Mouse (Mus musculus) heart, embryonic 12.5 days (tissue): Measurements from ENCODE around the gene Fam20b. TPM values are rescaled to one million over a fixed set of nuclear protein-coding genes. Genes with fewer than 3 reads are reported as not detected.

Experiments used
- ATAC-seq: fragments of 200-750 bp; cut with Nextera tagmentation; 2 replicates; pipeline ENCODE4 v1.8.0; 2017; ENCODE audit warnings: moderate TSS enrichment, moderate library complexity; ENCODE audit not compliant: insufficient number of reproducible peaks, low FRiP score
- H3K27ac ChIP-seq: fragments of 300-500 bp; sonication (generic); 2 replicates; pipeline ENCODE4 v1.5.1; 2016; ENCODE audit warnings: mild to moderate bottlenecking, moderate library complexity; ENCODE audit not compliant: poor library complexity, severe bottlenecking
- H3K27me3 ChIP-seq: fragments of 300-500 bp; sonication (generic); replicated peaks from 2 replicates; pipeline ENCODE4 v1.6.1; 2016; ENCODE audit warnings: mild to moderate bottlenecking, moderate library complexity
- H3K36me3 ChIP-seq: fragments of 300-500 bp; sonication (generic); 2 replicates; pipeline ENCODE4 v1.6.1; 2016; ENCODE audit warnings: mild to moderate bottlenecking, moderate library complexity
- H3K4me1 ChIP-seq: fragments of 300-500 bp; sonication (generic); replicated peaks from 2 replicates; pipeline ENCODE4 v1.6.1; 2016; ENCODE audit warnings: mild to moderate bottlenecking
- H3K4me2 ChIP-seq: fragments of 300-500 bp; sonication (generic); 2 replicates; pipeline ENCODE4 v1.6.1; 2016; ENCODE audit warnings: mild to moderate bottlenecking, moderate library complexity
- H3K4me3 ChIP-seq: fragments of 300-500 bp; sonication (generic); 2 replicates; pipeline ENCODE4 v1.5.1; 2016; ENCODE audit warnings: mild to moderate bottlenecking
- H3K9ac ChIP-seq: fragments of 300-500 bp; sonication (generic); 2 replicates; pipeline ENCODE4 v1.6.1; 2016; ENCODE audit warnings: mild to moderate bottlenecking, moderate library complexity
- H3K9me3 ChIP-seq: fragments of 300-500 bp; sonication (generic); replicated peaks from 2 replicates; pipeline ENCODE4 v1.6.1; 2016; ENCODE audit warnings: mild to moderate bottlenecking, moderate library complexity
- WGBS: fragments of 180-500 bp; shearing (Covaris S2); methylation state at CpG from one replicate; pipeline ENCODE4 v1.1.7; 2016; 5-methylcytosine and 5-hydroxymethylcytosine counted together
- polyA plus RNA-seq: library from polyadenylated mRNA; unstranded; fragments of >200 nt; fragmentation: Nextera tagmentation; extraction: Ambion mirVana; gene quantifications from 2 replicates; pipeline ENCODE4 v1.2.1, GENCODE M21; 2016

The Fam20b gene
- polyA plus RNA-seq, 1 experiment from 2014 or later = 30.2 TPM

DNA sequence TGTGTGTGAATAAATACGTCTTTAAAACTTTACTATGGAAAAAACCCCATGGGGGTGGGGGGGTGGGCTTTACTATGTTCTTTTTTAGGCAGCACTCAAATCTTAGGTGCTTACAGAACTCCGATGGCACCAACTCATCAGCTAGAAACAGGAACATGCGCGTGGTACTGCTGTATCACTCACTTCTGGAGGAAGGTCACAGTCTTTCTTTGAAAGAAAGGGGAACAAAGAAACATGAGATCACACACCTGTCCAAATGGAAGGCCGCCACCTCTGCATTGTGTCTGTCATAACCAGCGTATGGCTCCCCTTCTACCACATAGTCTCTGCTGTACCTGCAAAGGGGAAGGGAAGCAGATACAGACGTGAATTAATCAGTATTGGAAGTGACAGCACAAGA lies 16.7 kb downstream of the Fam20b start:
- Histone ChIP-seq H3K27ac (no peak overlapping the region), H3K9ac (no peak overlapping the region), H3K27me3 (no peaks in the 10 kb centered on the region), H3K4me1 (no peaks in the 10 kb centered on the region), H3K36me3 (peaks cover 74% of the 10 kb centered on the region), H3K9me3 (no peaks in the 10 kb centered on the region), H3K4me2 (no peak overlapping the region), H3K4me3 (no peak overlapping the region)
- no peak for ATAC-seq
- 83% methylated on average over 7 of the region's 7 CpGs for WGBS

DNA sequence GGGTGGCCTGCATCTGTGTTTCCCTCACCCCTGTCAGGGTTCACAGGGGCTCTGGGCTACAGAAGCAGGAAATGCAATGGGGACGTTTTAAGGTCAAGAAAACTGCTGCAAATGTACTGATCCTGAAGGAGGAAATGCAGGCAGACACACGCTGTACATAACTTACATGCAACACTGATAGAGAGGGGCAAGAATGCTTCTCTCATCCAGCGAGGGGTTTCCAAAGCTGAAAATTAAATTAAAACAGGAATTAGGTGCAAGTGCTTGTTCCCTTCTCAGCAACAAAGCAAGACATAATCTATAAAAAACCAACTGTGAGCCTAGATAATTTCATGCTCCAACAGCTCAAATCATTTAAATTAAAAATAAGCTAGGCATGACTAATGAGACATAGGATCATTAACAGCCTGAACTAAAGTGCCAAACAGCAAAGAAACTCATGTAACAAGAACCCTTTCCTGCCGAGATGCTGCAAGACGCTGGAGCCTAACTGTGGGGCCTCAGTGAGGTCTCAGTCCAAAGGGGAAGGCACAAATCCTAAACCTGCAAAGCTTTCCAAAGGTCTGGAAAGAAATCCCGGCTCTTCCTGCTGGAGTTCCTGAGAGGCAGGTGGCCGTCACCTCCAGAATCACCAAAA lies 32.7 kb downstream of the Fam20b start:
- Histone ChIP-seq H3K27ac (no peak overlapping the region), H3K4me3 (no peak overlapping the region), H3K36me3 (peaks cover 88% of the 10 kb centered on the region), H3K4me1 (no peaks in the 10 kb centered on the region), H3K9ac (no peak overlapping the region), H3K9me3 (no peaks in the 10 kb centered on the region), H3K27me3 (no peaks in the 10 kb centered on the region), H3K4me2 (no peak overlapping the region)
- no peak for ATAC-seq
- 76% methylated on average over 7 of the region's 7 CpGs for WGBS

DNA sequence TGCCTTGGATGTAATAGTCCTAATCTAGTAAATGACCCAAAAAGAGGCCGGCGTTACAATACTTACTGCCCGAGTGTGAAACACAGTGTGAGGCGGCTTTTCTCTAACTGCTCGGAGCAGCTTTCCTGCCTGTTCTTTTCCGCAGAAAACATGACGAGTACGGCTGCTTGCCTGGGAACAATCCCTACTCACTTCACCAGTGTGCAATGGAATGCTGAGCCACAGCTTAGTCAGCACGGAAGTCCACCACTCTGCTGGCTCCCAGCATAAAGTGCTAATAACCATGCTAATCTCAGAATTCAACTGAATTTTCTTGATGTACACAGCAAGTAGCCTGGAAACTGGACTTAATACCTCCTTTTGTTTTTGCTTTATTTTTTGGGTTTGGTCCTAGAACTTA lies 39.3 kb downstream of the Fam20b start:
- no peaks in the 10 kb centered on the region for H3K9me3 ChIP-seq
- no peak overlapping the region for H3K4me2 ChIP-seq
- peaks cover 47% of the 10 kb centered on the region for H3K36me3 ChIP-seq
- no peak overlapping the region for H3K4me3 ChIP-seq
- 0 out of 2 replicates have a peak, but pooled peaks cover under 1% of the 10 kb centered on the region for H3K4me1 ChIP-seq
- no peak for ATAC-seq
- no peaks in the 10 kb centered on the region for H3K27me3 ChIP-seq
- 66% methylated on average over 9 of the region's 9 CpGs for WGBS
- H3K9ac ChIP-seq = no peak overlapping the region
- H3K27ac ChIP-seq = no peak overlapping the region

DNA sequence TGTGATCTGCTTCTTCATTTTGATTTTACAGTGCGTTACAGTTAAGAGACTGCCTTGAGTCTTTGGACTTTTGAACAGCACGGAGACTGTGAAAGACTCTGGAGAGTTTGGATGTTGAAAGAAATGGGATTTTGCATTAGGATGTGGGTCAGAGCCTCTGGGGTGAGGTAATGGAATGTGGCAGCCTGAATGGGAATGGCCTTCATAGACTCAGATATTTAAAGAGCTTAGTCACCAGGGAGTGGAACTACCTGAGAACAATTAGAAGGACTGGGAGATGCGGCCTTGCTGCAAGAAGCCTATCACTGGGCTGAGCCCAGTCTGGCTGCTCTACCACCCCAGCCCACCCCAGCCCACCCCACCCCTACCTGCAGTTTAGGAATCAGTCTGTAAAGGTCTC lies 41.7 kb downstream of the Fam20b start:
- Histone ChIP-seq H3K9me3 (no peaks in the 10 kb centered on the region), H3K4me3 (no peak overlapping the region), H3K4me1 (peaks cover 9% of the 10 kb centered on the region; the same call in 1 of the 2 replicates), H3K9ac (no peak overlapping the region), H3K27me3 (no peaks in the 10 kb centered on the region), H3K36me3 (peaks cover 26% of the 10 kb centered on the region), H3K4me2 (no peak overlapping the region), H3K27ac (no peak overlapping the region)
- ATAC-seq = no peak
- 81% methylated on average over 3 of the region's 3 CpGs for WGBS

DNA sequence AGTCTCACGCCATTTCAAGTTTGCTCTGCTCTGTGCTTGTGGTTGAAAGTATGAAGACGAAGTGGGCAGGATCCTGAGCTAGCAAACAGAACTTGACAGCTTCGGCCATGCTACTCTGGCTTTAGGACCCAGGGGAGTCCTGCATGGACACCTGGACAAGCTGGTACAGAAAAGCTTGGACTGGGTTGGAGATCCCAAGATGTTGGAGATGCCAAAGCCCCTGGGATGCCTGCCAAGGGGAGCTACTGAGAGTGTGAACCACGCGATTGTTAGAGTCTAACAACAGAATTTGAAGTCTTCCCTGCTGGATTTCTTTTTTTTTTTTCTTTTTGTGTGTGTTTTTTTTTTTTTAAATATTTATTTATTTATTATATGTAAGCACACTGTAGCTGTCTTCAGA lies 42.3 kb downstream of the Fam20b start:
- 75% methylated on average over 5 of the region's 5 CpGs for WGBS
- H3K4me1 ChIP-seq = peaks cover 9% of the 10 kb centered on the region; the same call in 1 of the 2 replicates
- H3K27ac ChIP-seq = no peak overlapping the region
- H3K9ac ChIP-seq = no peak overlapping the region
- H3K9me3 ChIP-seq = no peaks in the 10 kb centered on the region
- H3K36me3 ChIP-seq = peaks cover 24% of the 10 kb centered on the region
- H3K27me3 ChIP-seq = no peaks in the 10 kb centered on the region
- ATAC-seq = no peak
- no peak overlapping the region for H3K4me3 ChIP-seq
- no peak overlapping the region; the same call in 1 of the 2 replicates for H3K4me2 ChIP-seq

DNA sequence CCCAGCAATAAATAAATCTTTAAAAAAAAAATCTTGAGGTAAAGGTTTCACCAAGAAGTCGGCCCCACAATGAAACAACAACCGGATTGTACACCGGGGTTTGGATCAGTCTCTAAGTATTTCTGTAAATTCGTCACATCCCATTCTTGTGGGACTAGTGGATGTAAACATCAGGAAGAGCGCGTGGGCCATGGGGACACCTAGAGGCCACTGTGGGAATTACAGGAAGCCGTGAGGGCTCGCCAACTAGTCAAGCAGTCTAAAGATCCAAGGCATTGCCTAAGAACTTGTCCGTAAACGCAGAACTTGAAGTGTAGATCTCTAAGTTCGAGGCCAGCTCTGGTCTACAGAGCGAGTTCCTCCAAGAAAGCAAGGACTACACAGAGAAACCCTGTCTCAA lies 42.7 kb downstream of the Fam20b start:
- no peak overlapping the region for H3K27ac ChIP-seq
- H3K4me2 ChIP-seq = no peak overlapping the region; the same call in 1 of the 2 replicates
- no peaks in the 10 kb centered on the region for H3K27me3 ChIP-seq
- 24% methylated on average over 12 of the region's 12 CpGs for WGBS
- H3K4me3 ChIP-seq = no peak overlapping the region
- H3K4me1 ChIP-seq = peaks cover 9% of the 10 kb centered on the region; the same call in 1 of the 2 replicates
- H3K9me3 ChIP-seq = no peaks in the 10 kb centered on the region
- H3K36me3 ChIP-seq = peaks cover 21% of the 10 kb centered on the region
- no peak overlapping the region for H3K9ac ChIP-seq
- ATAC-seq = no peak

DNA sequence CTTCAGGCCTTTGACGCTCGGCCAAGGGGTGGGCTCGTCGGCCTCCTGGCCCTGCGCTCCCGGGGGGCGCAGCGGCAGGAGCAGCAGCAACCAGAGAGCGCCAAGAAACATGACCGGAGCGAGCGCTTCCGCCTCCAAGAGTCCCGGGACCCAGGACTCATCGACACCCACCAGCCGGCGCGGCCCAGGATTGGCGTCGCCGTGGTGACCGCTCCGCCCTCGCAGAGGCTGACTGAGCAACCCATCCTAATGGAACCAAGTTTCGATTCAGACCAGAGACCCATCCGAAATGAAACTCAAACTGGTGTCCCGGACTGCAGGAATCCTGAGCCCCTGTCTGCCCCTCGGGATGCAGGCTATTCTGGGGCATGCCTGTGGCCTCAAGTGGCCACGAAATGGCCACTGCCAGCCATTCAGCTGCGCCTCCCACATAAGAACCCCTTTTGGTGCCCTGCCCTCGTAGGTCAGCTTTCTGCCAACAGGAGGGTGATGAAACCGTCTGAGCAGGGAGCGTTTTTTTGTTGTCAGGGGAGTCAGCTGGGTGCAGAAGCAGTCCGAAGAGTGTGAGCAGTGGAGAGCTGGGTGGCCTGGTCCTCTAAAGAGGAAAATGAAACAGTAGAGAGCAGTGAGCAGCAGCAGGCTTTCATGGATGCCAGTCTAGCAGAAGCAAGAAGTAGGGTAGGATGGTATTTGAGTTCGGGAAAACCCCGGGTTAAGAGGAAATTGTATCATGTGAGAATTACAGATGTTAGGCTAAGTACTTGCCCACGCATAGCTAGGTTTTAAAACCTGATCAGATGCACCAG lies 44.5 kb downstream of the Fam20b start, which contains the start of gene Tor3a:
Gene Tor3a (minus strand): TSS at position 162 of the 806 bp plus-strand sequence.
- 0 out of 2 replicates have a peak, but pooled peaks cover 5% of the 10 kb centered on the region for H3K36me3 ChIP-seq
- peaks cover 9% of the 10 kb centered on the region; the same call in 1 of the 2 replicates for H3K4me1 ChIP-seq
- H3K27ac ChIP-seq = no peak within 1 kb of the TSS
- peak within 1 kb of the TSS; percentile 81 for H3K4me2 ChIP-seq
- H3K9me3 ChIP-seq = no peaks in the 10 kb centered on the region
- H3K9ac ChIP-seq = peak within 1 kb of the TSS; percentile 77
- H3K27me3 ChIP-seq = no peaks in the 10 kb centered on the region
- peak within 1 kb of the TSS; percentile 56 for H3K4me3 ChIP-seq
- WGBS = 9% methylated on average over 37 of the region's 37 CpGs
- peak; percentile 68; the same call in 1 of the 2 replicates for ATAC-seq

DNA sequence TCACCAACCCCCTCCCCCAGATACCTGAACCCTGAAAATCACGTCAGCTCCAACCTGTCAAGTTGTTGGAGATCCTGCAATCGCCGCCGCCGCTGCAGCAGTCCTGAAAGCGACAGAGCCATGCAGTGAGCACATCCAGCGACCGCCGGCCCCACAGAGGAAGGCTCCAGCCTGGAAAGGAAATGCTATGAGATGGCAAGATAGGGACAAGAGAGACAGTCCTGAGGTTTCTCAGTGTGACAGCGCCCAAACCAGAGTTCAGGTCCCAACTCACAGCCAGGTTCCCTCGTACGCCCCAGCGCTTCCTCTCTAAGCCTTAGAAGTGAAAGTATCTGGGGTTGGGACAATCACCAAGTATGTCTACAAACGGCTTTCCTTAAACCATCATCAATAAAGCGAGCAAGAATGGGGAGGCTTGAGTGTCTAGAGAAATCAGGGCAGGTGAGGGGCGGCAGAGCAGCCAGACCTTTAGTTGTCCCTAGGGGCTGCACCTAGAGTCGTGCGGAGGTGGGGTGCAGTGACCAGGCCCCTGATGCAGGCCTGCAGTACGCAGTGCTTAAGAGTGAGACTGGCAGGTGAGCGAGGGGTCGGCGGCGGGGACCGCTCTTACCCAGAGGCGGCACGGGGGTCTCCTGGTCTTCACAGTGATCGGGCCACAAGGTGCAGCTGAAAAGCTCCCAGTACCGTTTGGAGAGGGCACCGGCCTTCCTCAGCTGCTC lies 45.3 kb downstream of the Fam20b start:
- H3K4me3 ChIP-seq = peak overlapping the region; percentile 56
- H3K4me2 ChIP-seq = peak overlapping the region; percentile 81
- peak; percentile 37; the same call in 1 of the 2 replicates for ATAC-seq
- H3K9ac ChIP-seq = peak overlapping the region; percentile 77
- H3K27me3 ChIP-seq = no peaks in the 10 kb centered on the region
- H3K4me1 ChIP-seq = peaks cover 15% of the 10 kb centered on the region
- H3K9me3 ChIP-seq = no peaks in the 10 kb centered on the region
- H3K36me3 ChIP-seq = 0 out of 2 replicates have a peak, but pooled peaks cover 1% of the 10 kb centered on the region
- under 1% methylated on average over 29 of the region's 29 CpGs for WGBS
- H3K27ac ChIP-seq = no peak overlapping the region

DNA sequence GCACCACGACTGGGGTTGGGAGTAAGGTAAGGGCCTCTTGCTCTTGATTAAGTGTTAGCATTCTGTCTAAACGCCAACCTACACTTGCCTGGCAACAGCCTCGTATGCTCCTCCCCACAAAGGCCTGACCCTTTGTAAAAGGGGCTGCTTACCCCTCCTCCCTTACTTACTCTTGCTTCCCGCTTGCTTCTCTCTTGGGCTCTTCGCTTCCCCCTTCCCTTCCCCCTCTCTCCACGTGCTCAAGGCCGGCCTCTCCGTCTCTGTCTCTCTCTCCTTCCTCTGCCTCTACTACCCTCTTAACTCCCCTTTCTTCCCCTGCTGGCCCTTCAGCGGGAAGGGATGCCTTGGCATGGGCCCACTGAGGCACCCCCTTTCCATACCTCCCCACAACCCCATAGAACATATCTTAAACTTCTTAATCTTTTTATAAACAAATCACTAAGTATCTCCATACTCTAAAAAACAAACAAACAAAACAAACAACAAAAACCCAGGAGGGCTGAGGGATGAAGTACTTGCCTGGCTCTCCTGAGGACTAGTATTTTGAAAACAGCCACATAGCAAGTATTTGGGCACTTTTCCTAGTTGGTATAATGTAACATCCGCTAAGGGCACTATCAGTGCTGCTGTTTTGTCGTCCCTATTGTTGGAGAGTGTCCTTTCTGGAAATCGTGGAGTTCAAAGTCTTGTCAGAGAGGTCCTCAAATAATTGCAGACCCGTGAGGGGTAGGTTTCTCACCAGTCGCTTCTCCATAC lies 46.0 kb downstream of the Fam20b start:
- no peak for ATAC-seq
- 14% methylated on average over 14 of the region's 14 CpGs for WGBS

DNA sequence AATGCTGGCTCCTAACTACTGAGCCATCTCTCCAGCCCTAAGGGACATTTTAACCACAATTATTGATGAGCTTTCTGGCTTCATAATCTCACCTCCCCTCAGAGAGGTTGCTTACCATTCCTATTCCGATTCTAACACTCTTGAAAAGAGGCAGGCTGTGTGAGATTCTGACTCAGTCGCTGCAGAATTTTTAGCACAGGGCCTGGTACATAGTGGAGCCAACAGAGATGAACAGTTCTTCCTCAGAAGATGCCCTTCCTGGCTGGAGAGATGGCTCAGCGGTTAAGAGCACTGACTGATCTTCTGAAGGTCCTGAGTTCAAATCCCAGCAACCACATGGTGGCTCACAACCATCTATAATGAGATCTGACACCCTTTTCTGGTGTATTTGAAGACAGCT lies 47.0 kb downstream of the Fam20b start:
- Histone ChIP-seq H3K27ac (no peak overlapping the region), H3K27me3 (no peaks in the 10 kb centered on the region), H3K36me3 (no peaks in the 10 kb centered on the region), H3K4me1 (peaks cover 29% of the 10 kb centered on the region), H3K4me3 (no peak overlapping the region), H3K9me3 (no peaks in the 10 kb centered on the region), H3K4me2 (no peak overlapping the region), H3K9ac (no peak overlapping the region)
- ATAC-seq = no peak
- WGBS = 89% methylated on average over 3 of the region's 3 CpGs

More for the DNA sequence above, 46.0 kb downstream of the Fam20b start:
- no peaks in the 10 kb centered on the region for H3K27me3 ChIP-seq
- peak overlapping the region; percentile 56 for H3K4me3 ChIP-seq
- H3K36me3 ChIP-seq = no peaks in the 10 kb centered on the region
- peaks cover 19% of the 10 kb centered on the region for H3K4me1 ChIP-seq
- H3K9ac ChIP-seq = peak overlapping the region; percentile 77
- H3K27ac ChIP-seq = no peak overlapping the region
- H3K4me2 ChIP-seq = peak overlapping the region; percentile 81
- no peaks in the 10 kb centered on the region for H3K9me3 ChIP-seq
